Mouse (Mus musculus): Measurements from ENCODE around the gene Olfr195.
"Not testable (repeated sequence)": the region's sequence is repeated elsewhere in the genome, so short reads cannot be mapped to it uniquely, and the experiment has no call there.

The Olfr195 gene

DNA sequence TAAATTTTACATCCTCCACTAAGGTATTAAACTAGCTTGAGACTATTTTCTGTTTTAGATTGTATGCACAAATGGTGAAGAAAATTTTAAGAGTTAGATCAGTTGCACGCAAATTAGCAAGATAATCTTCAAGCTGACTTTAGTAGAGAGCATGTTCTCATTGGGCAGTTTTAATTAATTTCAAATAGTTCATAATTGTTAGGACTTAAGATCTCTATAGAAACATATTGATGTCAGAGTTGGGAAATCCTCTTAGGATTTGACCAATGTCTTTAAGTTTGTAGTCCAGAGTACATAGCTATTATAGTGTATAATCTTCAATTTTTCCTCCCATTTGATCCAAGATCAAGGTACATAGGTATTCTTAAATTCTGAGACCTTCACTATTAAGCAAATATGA is at the start of gene Olfr195:
Olfr195 (plus strand) TSS at position 301 of the 400 bp plus-strand sequence.
- DNase-seq (ENCODE audit: low spot score) = no peak

DNA sequence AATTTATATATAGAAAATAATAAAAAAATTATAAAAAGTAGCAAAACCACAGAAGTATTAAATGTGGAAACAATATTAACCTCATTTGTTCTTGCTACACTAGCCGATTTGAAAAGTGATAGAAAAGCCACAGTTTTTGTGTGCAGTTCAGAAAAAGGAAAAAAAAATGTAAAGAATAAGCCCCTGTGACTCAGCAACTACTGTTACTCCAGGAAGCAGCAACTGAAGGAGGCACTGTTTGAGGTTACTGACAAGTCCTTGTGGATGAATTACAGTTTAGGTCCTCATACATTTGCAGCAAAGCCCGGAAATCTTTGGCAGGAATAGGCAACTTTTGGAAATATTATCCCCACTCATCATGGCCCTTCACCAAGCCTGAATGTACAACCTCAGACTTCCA is 41.5 kb upstream of the Olfr195 start:
- no peak for DNase-seq (ENCODE audit: low spot score)

DNA sequence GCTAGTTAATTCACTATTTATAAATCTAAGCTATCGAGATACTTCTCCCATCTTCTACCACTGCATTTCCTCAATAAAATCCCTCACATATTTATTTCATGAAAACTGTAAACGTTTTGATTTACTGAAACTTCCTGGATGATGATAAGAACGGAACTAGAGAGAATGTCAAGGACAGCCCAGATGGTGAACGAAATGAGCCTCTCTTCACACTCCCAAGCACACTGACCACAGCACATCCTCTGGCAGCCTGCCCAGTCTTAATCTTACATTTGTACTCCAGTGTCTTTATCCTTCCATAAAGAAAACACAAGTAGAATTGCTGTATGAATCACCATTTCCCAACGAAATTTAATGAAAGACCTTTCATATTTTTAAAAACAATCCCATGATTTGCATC is 38.3 kb upstream of the Olfr195 start:
- DNase-seq (ENCODE audit: low spot score) = not testable (repeated sequence)

DNA sequence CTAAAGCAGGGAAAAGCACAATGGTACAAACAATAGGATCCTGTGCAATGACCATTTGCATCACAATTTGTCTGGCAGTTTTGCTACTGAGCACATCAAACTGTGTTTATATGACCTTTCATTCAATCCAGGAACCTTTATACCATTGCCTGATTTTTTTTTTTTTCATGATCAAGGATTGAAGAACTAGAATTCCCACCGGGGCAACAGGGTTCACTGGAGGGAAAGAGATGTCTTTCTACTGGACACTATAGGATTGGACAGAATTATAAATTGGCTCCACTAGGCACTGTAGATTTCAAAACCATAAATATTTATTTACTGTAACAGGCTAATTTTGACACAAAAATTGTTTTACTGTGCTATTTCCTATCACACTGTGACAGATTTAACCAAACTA is 35.1 kb upstream of the Olfr195 start, which contains the start of gene Olfr193:
Olfr193 (minus strand) TSS at position 101 of the 400 bp plus-strand sequence.
- no peak for DNase-seq (ENCODE audit: low spot score)

DNA sequence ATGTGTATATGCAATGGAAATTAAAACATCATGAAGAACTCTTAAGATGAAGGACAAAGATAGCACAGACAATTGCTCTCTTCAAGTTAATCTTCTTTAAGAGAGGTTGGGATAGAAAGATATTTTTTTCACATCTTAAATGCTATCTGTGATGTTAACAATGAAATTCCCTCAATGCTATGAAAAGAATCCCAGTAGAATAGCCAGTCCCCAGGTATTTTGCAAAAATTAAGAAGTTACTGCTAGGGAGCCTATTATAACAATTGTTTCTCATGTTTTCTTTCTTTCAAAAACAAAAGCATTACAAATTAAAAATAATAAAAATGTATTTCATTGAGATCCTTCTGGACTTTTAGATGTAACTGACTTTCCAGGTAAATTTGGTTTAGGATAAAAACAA is 25.9 kb upstream of the Olfr195 start, which contains the start of gene Olfr194:
Olfr194 (minus strand) TSS at position 101 of the 400 bp plus-strand sequence.
- no peak for DNase-seq (ENCODE audit: low spot score)

DNA sequence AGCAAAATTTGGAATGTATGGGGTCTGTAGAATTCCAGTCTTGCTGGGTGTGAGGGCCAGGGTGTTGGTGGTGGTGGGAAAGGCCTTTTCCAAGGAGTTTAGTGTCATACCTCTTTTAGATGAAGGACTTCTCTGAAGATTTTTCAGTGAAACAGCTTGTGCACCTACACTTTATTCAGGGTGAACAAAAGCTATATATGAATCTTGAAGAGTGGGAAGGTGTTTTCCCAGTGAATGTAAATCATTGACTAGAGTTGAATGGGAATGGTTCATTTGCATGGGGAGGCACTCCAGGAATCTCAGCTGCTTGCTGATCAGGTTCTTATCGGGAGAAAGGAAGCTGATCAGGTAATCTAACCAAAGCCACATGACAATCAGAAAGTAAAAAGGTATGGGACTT is 16.1 kb upstream of the Olfr195 start:
- DNase-seq (ENCODE audit: low spot score) = no peak

DNA sequence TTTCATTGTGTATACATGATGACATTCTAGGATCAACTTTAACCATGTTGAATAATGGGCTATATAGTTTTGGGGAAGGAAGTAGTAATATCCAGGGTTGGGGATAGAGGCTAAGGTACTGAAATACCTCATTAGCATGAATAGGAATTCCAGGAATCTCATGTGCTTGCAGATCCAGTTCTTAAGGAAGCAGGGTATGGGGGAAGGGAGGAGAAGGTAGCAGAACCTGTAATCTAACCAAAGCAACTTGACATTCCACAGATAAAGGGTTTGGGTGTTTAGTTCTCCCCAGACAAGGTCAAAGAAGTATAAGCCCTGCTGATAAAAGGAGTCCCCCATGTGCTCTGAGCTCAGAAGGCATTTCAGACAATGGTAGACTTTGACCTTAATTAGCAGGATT is 5.7 kb upstream of the Olfr195 start:
- DNase-seq (ENCODE audit: low spot score) = no peak

DNA sequence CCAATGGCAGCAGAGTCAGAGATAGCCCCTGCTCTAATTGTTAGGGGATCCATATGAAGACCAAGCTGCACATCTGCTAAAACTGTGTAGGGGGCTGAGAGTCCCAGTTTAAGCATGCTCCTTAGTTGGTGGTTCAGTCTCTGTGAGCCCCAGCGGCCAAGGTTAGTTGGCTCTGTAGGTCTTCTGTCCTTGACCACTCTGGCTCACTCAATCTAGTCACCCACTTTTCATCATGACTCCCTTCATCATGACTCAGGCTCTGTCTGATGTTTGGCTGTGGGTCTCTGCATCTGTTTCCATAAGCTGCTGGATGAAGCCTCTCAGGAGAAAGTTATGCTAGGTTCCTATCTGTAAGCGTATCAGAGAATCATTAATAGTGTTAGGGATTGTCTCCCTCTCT is 5.2 kb downstream of the Olfr195 start:
- DNase-seq (ENCODE audit: low spot score) = no peak

DNA sequence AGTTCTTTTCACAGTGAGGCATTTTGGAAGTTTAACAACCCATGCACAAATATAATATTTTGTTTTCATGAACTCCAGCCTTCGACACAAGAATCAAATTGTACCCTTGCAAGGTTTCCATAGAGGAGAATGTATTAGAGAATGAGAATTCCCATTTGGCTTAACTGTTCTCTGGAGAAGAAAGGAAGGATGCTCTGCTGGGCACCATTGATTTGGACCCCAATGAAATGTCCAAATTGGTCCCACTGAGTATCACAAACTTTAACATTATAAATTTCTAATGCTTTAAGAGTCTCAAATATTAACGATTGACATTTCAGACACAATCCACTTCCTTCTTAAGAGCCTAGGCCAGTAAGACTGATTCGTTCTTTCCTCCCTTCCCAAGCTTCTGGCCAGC is 23.5 kb downstream of the Olfr195 start, which contains the start of gene Olfr196:
Olfr196 (minus strand) TSS at position 101 of the 400 bp plus-strand sequence.
- no peak for DNase-seq (ENCODE audit: low spot score)

Measured in ovary, postnatal 36 days (tissue).